Mouse (Mus musculus): Measurements from ENCODE around the gene Krt23. TPM values are rescaled to one million over a fixed set of nuclear protein-coding genes. Genes with fewer than 3 reads are reported as not detected.

Krt23 gene
- total RNA-seq, 1 experiment from 2014 or later = 6.4 TPM

GRCm38 (mm10) chr11:99454044-99454443, 38.9 kb downstream of the Krt23 start:
- DNase-seq = no peak

GRCm38 (mm10) chr11:99448769-99449168, 44.2 kb downstream of the Krt23 start:
- no peak for DNase-seq

GRCm38 (mm10) chr11:99441220-99441619, 51.7 kb downstream of the Krt23 start:
- no peak for DNase-seq

GRCm38 (mm10) chr11:99439465-99439864, 53.5 kb downstream of the Krt23 start:
- DNase-seq = no peak

GRCm38 (mm10) chr11:99437972-99438371, 55.0 kb downstream of the Krt23 start, which contains the start of gene Krt20:
Gene Krt20 (minus strand): TSS chr11:99438150.
- no peak for DNase-seq

- DNase-seq = no peak
These were observed 56.3 kb downstream of the Krt23 start for GRCm38 (mm10) chr11:99436625-99437024.

- peak; percentile 41 for DNase-seq
These were observed 62.3 kb downstream of the Krt23 start for GRCm38 (mm10) chr11:99430670-99431069.

Other genes with a start within 250 kb of the Krt23 start
- gene Krt222, start 249.1 kb downstream of the Krt23 start, total RNA-seq (2021) = 1.3 and 2.9 TPM in 2 replicates
- gene Krt24, start 207.9 kb downstream of the Krt23 start, total RNA-seq (2021) = not detected in 2 replicates
- gene Krt25, start 170.2 kb downstream of the Krt23 start, total RNA-seq (2021) = not detected in 2 replicates
- gene Krt26, start 155.2 kb downstream of the Krt23 start, total RNA-seq (2021) = not detected in 2 replicates
- not detected in 2 replicates for gene Krt27, start 142.0 kb downstream of the Krt23 start, total RNA-seq (2021)
- gene Krt28, start 118.2 kb downstream of the Krt23 start, total RNA-seq (2021) = not detected in 2 replicates
- 4.3 and 5.6 TPM in 2 replicates for gene Krt10, start 103.8 kb downstream of the Krt23 start, total RNA-seq (2021)
- not detected in 2 replicates for gene Krt12, start 70.9 kb downstream of the Krt23 start, total RNA-seq (2021)
- 0.30 and 0.96 TPM in 2 replicates for gene Krt20, start 55.0 kb downstream of the Krt23 start, total RNA-seq (2021)
- gene Krt39, start 28.2 kb upstream of the Krt23 start, total RNA-seq (2021) = not detected in 2 replicates
- gene Krt40, start 50.0 kb upstream of the Krt23 start, total RNA-seq (2021) = not detected in 2 replicates
- not detected in 2 replicates for gene Krtap3-3, start 57.7 kb upstream of the Krt23 start, total RNA-seq (2021)
- not detected in 2 replicates for gene Krtap3-2, start 63.7 kb upstream of the Krt23 start, total RNA-seq (2021)
- not detected in 2 replicates for gene Gm11939, start 66.3 kb upstream of the Krt23 start, total RNA-seq (2021)
- not detected in 2 replicates for gene Krtap3-1, start 73.5 kb upstream of the Krt23 start, total RNA-seq (2021)
- not detected in 2 replicates for gene Krtap1-5, start 87.9 kb upstream of the Krt23 start, total RNA-seq (2021)
- gene Krtap1-4, start 90.5 kb upstream of the Krt23 start, total RNA-seq (2021) = not detected in 2 replicates
- gene Krtap1-3, start 98.2 kb upstream of the Krt23 start, total RNA-seq (2021) = not detected in 2 replicates
- gene Krtap9-3, start 105.0 kb upstream of the Krt23 start, total RNA-seq (2021) = not detected in 2 replicates
- gene Gm11938, start 110.2 kb upstream of the Krt23 start, total RNA-seq (2021) = not detected in 2 replicates
- gene Gm11937, start 117.1 kb upstream of the Krt23 start, total RNA-seq (2021) = not detected in 2 replicates
- gene Krtap2-4, start 121.7 kb upstream of the Krt23 start, total RNA-seq (2021) = not detected in 2 replicates
- not detected in 2 replicates for gene Gm11562, start 127.3 kb upstream of the Krt23 start, total RNA-seq (2021)
- not detected in 2 replicates for gene Krtap4-1, start 135.1 kb upstream of the Krt23 start, total RNA-seq (2021)
- gene Krtap4-2, start 141.9 kb upstream of the Krt23 start, total RNA-seq (2021) = not detected in 2 replicates
- gene Krtap4-7, start 151.0 kb upstream of the Krt23 start, total RNA-seq (2021) = not detected in 2 replicates
- gene Gm11555, start 157.1 kb upstream of the Krt23 start, total RNA-seq (2021) = not detected in 2 replicates
- gene Gm11563, start 165.8 kb upstream of the Krt23 start, total RNA-seq (2021) = not detected in 2 replicates
- gene Krtap4-6, start 172.8 kb upstream of the Krt23 start, total RNA-seq (2021) = not detected in 2 replicates
- gene Gm14190, start 197.6 kb upstream of the Krt23 start, total RNA-seq (2021) = not detected in 2 replicates
- gene Gm14180, start 241.2 kb upstream of the Krt23 start, total RNA-seq (2021) = not detected in 2 replicates

Measured in adrenal gland, postnatal 14 days (tissue).